ENCODE assay signal across 30 mouse cellular contexts in genomic region chr3:37786792-37787191, GRCm38 (mm10).
DNase-seq lines count a peak whose midpoint lies in the region; ATAC-seq and TF ChIP-seq lines count a peak whose summit lies in the region.
"Had no signal": no experiment of that assay in that cellular context is flagged by ENCODE, and none has a peak within 500 bp of the region (broad histone marks: within the 10 kb centered on the region; RNA-seq: fewer than 3 reads in every experiment).

No protein-coding gene starts in this region.

- 74% methylated on average over 3 of the region's 3 CpGs for WGBS in heart, embryonic 11.5 days (ENCODE audit: insufficient replicate concordance)
- WGBS in lung, embryonic 14.5 days, result 60% methylated on average over 3 of the region's 3 CpGs
- whole genome bisulfite sequencing in lung, embryonic 16.5 days, result 53% methylated on average over 3 of the region's 3 CpGs

- H3K36me3 ChIP-seq in heart, embryonic 11.5 days (ENCODE audit: control insufficient read depth, insufficient read depth, low read length), result no peaks in the 10 kb centered on the region
- no peaks in the 10 kb centered on the region for H3K36me3 ChIP-seq in lung, embryonic 14.5 days (ENCODE audit: insufficient read depth)
- H3K36me3 ChIP-seq in lung, embryonic 16.5 days (ENCODE audit: control insufficient read depth, insufficient read depth, low read length), result no peaks in the 10 kb centered on the region
- H3K36me3 ChIP-seq: embryonic facial prominence, embryonic 12.5 days; embryonic facial prominence, embryonic 15.5 days; forebrain, embryonic 12.5 days; forebrain, embryonic 15.5 days; G1E; heart, embryonic 12.5 days; heart, embryonic 15.5 days; hindbrain, embryonic 10.5 days; hindbrain, embryonic 13.5 days had no signal

- no peak overlapping the region for H3K9ac ChIP-seq in heart, embryonic 11.5 days (ENCODE audit: low read depth, low read length)
- H3K9ac ChIP-seq in lung, embryonic 14.5 days, result no peak overlapping the region
- H3K9ac ChIP-seq in lung, embryonic 16.5 days (ENCODE audit: low read length), result no peak overlapping the region
- H3K9ac ChIP-seq: embryonic facial prominence, embryonic 12.5 days; embryonic facial prominence, embryonic 15.5 days; forebrain, embryonic 12.5 days; forebrain, embryonic 15.5 days; heart, embryonic 12.5 days; heart, embryonic 15.5 days; hindbrain, embryonic 13.5 days had no signal

- peak; percentile 72 for DNase-seq in heart, adult 11 months
- peak; percentile 53 for DNase-seq in lung, embryonic 14.5 days
- DNase-seq in lung, postnatal 14 days, result no peak
- DNase-seq in lung, postnatal 25 days (ENCODE audit: low spot score), result peak; percentile 68
- no peak for DNase-seq in gastrocnemius, postnatal 10 days
- DNase-seq in thymus, postnatal 10 days (ENCODE audit: low spot score in 2 of 2), result no peak
- DNase-seq: adrenal gland, postnatal 10 days; adrenal gland, postnatal 36 days; B cell, adult 2 months; cerebellum, adult 18-20 months; cerebellum, adult 9-10 months; cerebellum, postnatal 25 days; gastrocnemius, postnatal 36 days; heart, postnatal 10 days; heart, postnatal 36 days had no signal

- no peak for ATAC-seq in heart, embryonic 11.5 days (replicated peaks; ENCODE audit: insufficient number of reproducible peaks, low FRiP score, low TSS enrichment)
- peak; percentile 78; the same call in 1 of the 2 replicates for ATAC-seq in lung, embryonic 14.5 days (ENCODE audit: insufficient read depth)
- ATAC-seq in lung, embryonic 16.5 days (ENCODE audit: low read depth), result peak; percentile 87
- ATAC-seq: forebrain, embryonic 15.5 days; hindbrain, embryonic 16.5 days; Patski had no signal

- no peak overlapping the region for H3K4me3 ChIP-seq in heart, embryonic 11.5 days (ENCODE audit: low read depth, low read length)
- no peak overlapping the region for H3K4me3 ChIP-seq in lung, embryonic 14.5 days (ENCODE audit: low read depth, low read length)
- H3K4me3 ChIP-seq in lung, embryonic 16.5 days (ENCODE audit: low read length), result no peak overlapping the region
- H3K4me3 ChIP-seq: embryonic facial prominence, embryonic 12.5 days; embryonic facial prominence, embryonic 15.5 days; erythroblast, embryonic 14.5 days; forebrain, embryonic 12.5 days; forebrain, embryonic 15.5 days; heart, embryonic 12.5 days; heart, embryonic 15.5 days; hindbrain, embryonic 10.5 days; hindbrain, embryonic 13.5 days had no signal

- 0 out of 2 replicates have a peak, but pooled peaks cover 5% of the 10 kb centered on the region for H3K4me1 ChIP-seq in heart, embryonic 11.5 days (ENCODE audit: control insufficient read depth, insufficient read depth, low read length)
- H3K4me1 ChIP-seq in lung, embryonic 14.5 days (ENCODE audit: insufficient read depth), result no peaks in the 10 kb centered on the region
- peaks cover 15% of the 10 kb centered on the region for H3K4me1 ChIP-seq in lung, embryonic 16.5 days (replicated peaks; ENCODE audit: control insufficient read depth, insufficient read depth, low read length)
- H3K4me1 ChIP-seq: forebrain, embryonic 12.5 days; forebrain, embryonic 15.5 days; hindbrain, embryonic 13.5 days had no signal

- no peaks in the 10 kb centered on the region for H3K9me3 ChIP-seq in heart, embryonic 11.5 days (replicated peaks; ENCODE audit: control insufficient read depth, low read length)
- no peaks in the 10 kb centered on the region for H3K9me3 ChIP-seq in lung, embryonic 14.5 days (ENCODE audit: low read depth, low read length)
- no peaks in the 10 kb centered on the region for H3K9me3 ChIP-seq in lung, embryonic 16.5 days (ENCODE audit: control insufficient read depth, low read length)
- H3K9me3 ChIP-seq: embryonic facial prominence, embryonic 12.5 days; embryonic facial prominence, embryonic 15.5 days; forebrain, embryonic 12.5 days; forebrain, embryonic 15.5 days; G1E; heart, embryonic 12.5 days; heart, embryonic 15.5 days; hindbrain, embryonic 10.5 days; hindbrain, embryonic 13.5 days had no signal

- TF ChIP-seq CTCF in lung, embryonic 14.5 days (IDR thresholded peaks at IDR 0.05; ENCODE audit: low read depth), result no peak

- H3K27me3 ChIP-seq in heart, embryonic 11.5 days (ENCODE audit: control insufficient read depth, insufficient read depth, low read length), result 0 out of 2 replicates have a peak, but pooled peaks cover 3% of the 10 kb centered on the region
- H3K27me3 ChIP-seq in lung, embryonic 14.5 days (ENCODE audit: insufficient read depth, low read length), result no peaks in the 10 kb centered on the region
- no peaks in the 10 kb centered on the region for H3K27me3 ChIP-seq in lung, embryonic 16.5 days (ENCODE audit: control insufficient read depth, insufficient read depth, low read depth, low read length)
- H3K27me3 ChIP-seq: CH12.LX; embryonic facial prominence, embryonic 12.5 days; embryonic facial prominence, embryonic 15.5 days; forebrain, embryonic 12.5 days; forebrain, embryonic 15.5 days; heart, embryonic 12.5 days; heart, embryonic 15.5 days; Patski had no signal

- no peak overlapping the region for H3K4me2 ChIP-seq in heart, embryonic 11.5 days
- no peak overlapping the region for H3K4me2 ChIP-seq in lung, embryonic 14.5 days
- no peak overlapping the region for H3K4me2 ChIP-seq in lung, embryonic 16.5 days (ENCODE audit: low read depth, low read length)
- H3K4me2 ChIP-seq: embryonic facial prominence, embryonic 12.5 days; embryonic facial prominence, embryonic 15.5 days; forebrain, embryonic 12.5 days; forebrain, embryonic 15.5 days; heart, embryonic 12.5 days; heart, embryonic 15.5 days; hindbrain, embryonic 13.5 days had no signal

- no peak overlapping the region for H3K27ac ChIP-seq in heart, embryonic 11.5 days (ENCODE audit: low read depth, low read length)
- no peak overlapping the region for H3K27ac ChIP-seq in lung, embryonic 14.5 days (ENCODE audit: low read depth)
- peak overlapping the region; percentile 70 for H3K27ac ChIP-seq in lung, embryonic 16.5 days (ENCODE audit: low read length)
- H3K27ac ChIP-seq: embryonic facial prominence, embryonic 12.5 days; embryonic facial prominence, embryonic 15.5 days; forebrain, embryonic 12.5 days; forebrain, embryonic 15.5 days; heart, embryonic 15.5 days; hindbrain, embryonic 10.5 days; hindbrain, embryonic 13.5 days had no signal

Comparison
In these comparisons a context has a peak if more than half of its experiments do, and no peak if none do; other contexts are left out.
1. DNase-seq: peak in heart, adult 11 months (single experiment), lung, embryonic 14.5 days (single experiment) and lung, postnatal 25 days (single experiment); none in lung, postnatal 14 days (single experiment), gastrocnemius, postnatal 10 days (single experiment) and thymus, postnatal 10 days (0 of 2).